Mouse (Mus musculus) heart, embryonic 13.5 days (tissue): Measurements from ENCODE around the gene Robo4. TPM values are rescaled to one million over a fixed set of nuclear protein-coding genes. Genes with fewer than 3 reads are reported as not detected.

Source experiments
- ATAC-seq: fragments of 200-750 bp; cut with Nextera tagmentation; 2 replicates; pipeline ENCODE4 v1.8.0; 2017; ENCODE audit warnings: moderate TSS enrichment; ENCODE audit not compliant: insufficient number of reproducible peaks, low FRiP score, low TSS enrichment; ENCODE audit errors: extremely low read depth
- H3K27ac ChIP-seq: fragments of 300-500 bp; sonication (generic); replicated peaks from 2 replicates; pipeline ENCODE4 v1.5.1; 2015; ENCODE audit warnings: moderate library complexity, mild to moderate bottlenecking, inconsistent platforms
- H3K27me3 ChIP-seq: fragments of 300-500 bp; sonication (generic); replicated peaks from 2 replicates; pipeline ENCODE4 v1.6.1; 2015; ENCODE audit warnings: mild to moderate bottlenecking, inconsistent platforms
- H3K36me3 ChIP-seq: fragments of 300-500 bp; sonication (generic); 2 replicates; pipeline ENCODE4 v1.6.1; 2015; ENCODE audit warnings: mild to moderate bottlenecking, inconsistent platforms
- H3K4me1 ChIP-seq: fragments of 300-500 bp; sonication (generic); 2 replicates; pipeline ENCODE4 v1.6.1; 2015; ENCODE audit warnings: inconsistent platforms
- H3K4me2 ChIP-seq: fragments of 300-500 bp; sonication (generic); 2 replicates; pipeline ENCODE4 v1.6.1; 2015; ENCODE audit warnings: inconsistent platforms, mild to moderate bottlenecking, moderate library complexity
- H3K4me3 ChIP-seq: fragments of 300-500 bp; sonication (generic); 2 replicates; pipeline ENCODE4 v1.5.1; 2015; ENCODE audit warnings: moderate library complexity, mild to moderate bottlenecking, inconsistent platforms
- H3K9ac ChIP-seq: fragments of 300-500 bp; sonication (generic); 2 replicates; pipeline ENCODE4 v1.6.1; 2015; ENCODE audit warnings: inconsistent platforms, mild to moderate bottlenecking, moderate library complexity
- H3K9me3 ChIP-seq: fragments of 300-500 bp; sonication (generic); 2 replicates; pipeline ENCODE4 v1.6.1; 2016; ENCODE audit warnings: inconsistent platforms
- WGBS: fragments of 180-500 bp; shearing (Covaris S2); methylation state at CpG from one replicate; pipeline ENCODE4 v1.1.7; 2015; ENCODE audit warnings: mixed read lengths; 5-methylcytosine and 5-hydroxymethylcytosine counted together
- polyA plus RNA-seq: library from polyadenylated mRNA; unstranded; fragments of >200 nt; fragmentation: Nextera tagmentation; extraction: Ambion mirVana; gene quantifications from 2 replicates; pipeline ENCODE4 v1.2.1, GENCODE M21; 2015

Gene Robo4
- polyA plus RNA-seq, 1 experiment from 2014 or later = 8.8 TPM

DNA sequence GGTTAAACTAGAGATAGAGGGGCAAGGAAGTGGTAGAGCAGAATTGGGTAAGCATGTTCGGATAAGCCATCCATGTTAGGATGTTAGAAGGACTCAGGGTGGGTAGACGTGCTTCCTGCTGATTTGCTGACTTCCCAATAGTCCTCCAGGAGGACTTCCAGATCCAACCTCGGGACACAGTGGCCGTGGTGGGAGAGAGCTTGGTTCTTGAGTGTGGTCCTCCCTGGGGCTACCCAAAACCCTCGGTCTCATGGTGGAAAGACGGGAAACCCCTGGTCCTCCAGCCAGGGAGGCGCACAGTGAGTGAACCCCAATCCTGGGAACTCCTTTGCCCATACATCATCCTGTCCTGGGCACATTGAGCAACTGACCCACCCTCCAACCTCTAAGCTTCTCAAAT is 1.3 kb downstream of the Robo4 start:
- no peak for ATAC-seq
- peak overlapping the region; percentile 1; the same call in 1 of the 2 replicates for H3K9ac ChIP-seq
- no peaks in the 10 kb centered on the region for H3K36me3 ChIP-seq
- H3K27ac ChIP-seq = no peak overlapping the region
- H3K4me3 ChIP-seq = peak overlapping the region; percentile 37
- H3K27me3 ChIP-seq = peaks cover 9% of the 10 kb centered on the region
- no peaks in the 10 kb centered on the region for H3K4me1 ChIP-seq
- no peaks in the 10 kb centered on the region for H3K9me3 ChIP-seq
- peak overlapping the region; percentile 50 for H3K4me2 ChIP-seq
- WGBS = 77% methylated on average over 7 of the region's 7 CpGs

DNA sequence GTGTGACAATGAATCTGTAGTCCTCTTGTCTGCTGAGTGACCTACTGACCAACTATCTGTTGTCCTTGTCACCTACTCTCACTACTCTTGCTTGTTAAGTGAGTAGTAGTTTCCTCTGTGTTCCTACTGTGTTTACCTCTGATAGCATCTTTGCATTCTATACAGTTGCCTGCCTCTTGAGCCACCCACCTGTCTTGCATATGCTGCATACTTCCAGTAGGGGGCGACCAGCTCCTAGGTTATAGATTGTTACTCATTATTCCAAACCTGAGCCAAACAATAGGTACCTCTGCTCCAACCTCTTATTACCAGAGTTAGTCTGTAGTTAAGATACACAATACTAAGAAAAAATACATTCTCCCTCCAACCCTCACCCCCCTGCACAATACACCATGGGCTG is 4.7 kb downstream of the Robo4 start:
- Histone ChIP-seq H3K27ac (no peak overlapping the region), H3K9me3 (no peaks in the 10 kb centered on the region), H3K9ac (no peak overlapping the region), H3K4me3 (no peak overlapping the region), H3K4me1 (peaks cover 17% of the 10 kb centered on the region), H3K27me3 (peaks cover 15% of the 10 kb centered on the region), H3K36me3 (no peaks in the 10 kb centered on the region), H3K4me2 (no peak overlapping the region)
- 0% methylated on average over 1 of the region's 1 CpGs for WGBS
- no peak for ATAC-seq

DNA sequence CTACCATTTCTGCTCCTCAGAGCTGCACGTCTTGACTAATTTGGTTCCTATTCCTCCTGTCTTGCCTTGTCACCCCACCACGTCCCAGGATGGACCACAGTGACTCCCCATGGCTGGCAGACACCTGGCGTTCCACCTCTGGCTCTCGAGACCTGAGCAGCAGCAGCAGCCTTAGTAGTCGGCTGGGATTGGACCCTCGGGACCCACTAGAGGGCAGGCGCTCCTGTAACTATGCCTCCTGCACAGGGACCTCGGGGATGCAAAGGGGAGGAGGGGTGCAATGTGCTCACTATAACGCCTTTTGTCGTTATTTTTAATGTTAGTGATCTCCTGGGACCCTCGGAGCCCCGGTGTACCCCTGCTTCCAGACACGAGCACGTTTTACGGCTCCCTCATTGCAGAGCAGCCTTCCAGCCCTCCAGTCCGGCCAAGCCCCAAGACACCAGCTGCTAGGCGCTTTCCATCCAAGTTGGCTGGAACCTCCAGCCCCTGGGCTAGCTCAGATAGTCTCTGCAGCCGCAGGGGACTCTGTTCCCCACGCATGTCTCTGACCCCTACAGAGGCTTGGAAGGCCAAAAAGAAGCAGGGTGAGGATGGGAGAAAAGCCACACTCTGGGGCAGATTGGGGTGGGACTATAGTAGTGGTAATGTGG is 6.3 kb downstream of the Robo4 start:
- Histone ChIP-seq H3K4me3 (no peak overlapping the region), H3K36me3 (no peaks in the 10 kb centered on the region), H3K27ac (no peak overlapping the region), H3K9me3 (no peaks in the 10 kb centered on the region), H3K27me3 (peaks cover 15% of the 10 kb centered on the region), H3K4me1 (peaks cover 17% of the 10 kb centered on the region), H3K4me2 (peak overlapping the region; percentile 49), H3K9ac (no peak overlapping the region)
- WGBS = 20% methylated on average over 19 of the region's 19 CpGs
- ATAC-seq = no peak

DNA sequence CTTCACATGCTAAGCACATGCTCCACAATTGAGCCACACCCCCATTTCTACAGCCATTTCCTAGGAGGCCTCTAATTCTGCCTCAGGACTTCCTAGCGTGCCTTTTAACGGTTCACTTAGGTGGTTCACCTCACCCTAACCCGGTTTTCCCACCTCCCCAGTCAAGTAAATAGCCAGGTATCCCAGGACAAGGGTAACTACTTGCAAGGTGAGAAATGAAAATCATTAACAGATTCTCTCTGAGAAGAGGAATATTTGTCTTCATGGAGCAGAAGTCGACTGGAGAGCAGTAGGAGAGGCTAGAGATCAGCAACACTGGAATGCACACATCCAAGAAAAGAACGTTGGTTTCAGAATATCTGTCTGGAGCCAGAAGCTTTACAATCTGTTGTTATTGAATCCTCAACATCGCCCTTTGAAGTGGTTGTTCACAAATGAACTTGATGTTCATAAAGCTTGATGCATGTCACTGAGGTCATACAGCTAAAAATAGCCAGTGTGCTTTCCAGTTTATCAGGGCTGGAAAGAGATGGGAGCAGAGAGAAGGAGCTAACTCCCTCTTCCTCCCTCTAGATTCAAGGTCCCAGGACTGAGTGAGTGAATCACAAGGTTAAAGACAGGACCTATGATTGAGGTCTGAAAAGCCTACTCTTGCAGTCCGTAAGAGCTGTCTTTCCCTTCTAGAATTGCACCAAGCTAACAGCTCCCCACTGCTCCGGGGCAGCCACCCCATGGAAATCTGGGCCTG is 8.2 kb downstream of the Robo4 start:
- no peak overlapping the region for H3K4me3 ChIP-seq
- H3K9me3 ChIP-seq = no peaks in the 10 kb centered on the region
- H3K4me1 ChIP-seq = peaks cover 17% of the 10 kb centered on the region
- H3K27ac ChIP-seq = peak overlapping the region; percentile 56
- no peak overlapping the region for H3K9ac ChIP-seq
- peaks cover 5% of the 10 kb centered on the region; the same call in 1 of the 2 replicates for H3K36me3 ChIP-seq
- H3K27me3 ChIP-seq = peaks cover 15% of the 10 kb centered on the region
- 53% methylated on average over 8 of the region's 8 CpGs for WGBS
- peak overlapping the region; percentile 13; the same call in 1 of the 2 replicates for H3K4me2 ChIP-seq
- no peak for ATAC-seq

DNA sequence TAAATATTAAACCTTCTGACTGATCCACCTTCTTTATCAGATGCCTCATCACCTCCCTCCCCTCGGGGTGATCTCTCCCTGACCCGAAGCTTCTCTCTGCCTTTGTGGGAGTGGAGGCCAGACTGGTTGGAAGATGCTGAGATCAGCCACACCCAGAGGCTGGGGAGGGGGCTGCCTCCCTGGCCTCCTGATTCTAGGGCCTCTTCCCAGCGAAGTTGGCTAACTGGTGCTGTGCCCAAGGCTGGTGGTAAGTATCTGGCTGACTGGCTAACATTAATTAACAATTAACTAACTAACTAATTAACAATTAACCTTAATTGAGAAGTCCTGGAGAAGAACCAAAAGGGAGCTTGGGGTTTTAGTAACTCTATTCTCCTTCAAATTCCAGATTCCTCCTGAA is 11.3 kb downstream of the Robo4 start:
- H3K27me3 ChIP-seq = peaks cover 7% of the 10 kb centered on the region; the same call in 1 of the 2 replicates
- ATAC-seq = no peak
- no peak overlapping the region for H3K4me3 ChIP-seq
- no peak overlapping the region for H3K9ac ChIP-seq
- no peak overlapping the region for H3K27ac ChIP-seq
- H3K4me2 ChIP-seq = no peak overlapping the region
- peaks cover 5% of the 10 kb centered on the region; the same call in 1 of the 2 replicates for H3K36me3 ChIP-seq
- WGBS = 50% methylated on average over 3 of the region's 3 CpGs
- no peaks in the 10 kb centered on the region for H3K9me3 ChIP-seq
- peaks cover 21% of the 10 kb centered on the region for H3K4me1 ChIP-seq

DNA sequence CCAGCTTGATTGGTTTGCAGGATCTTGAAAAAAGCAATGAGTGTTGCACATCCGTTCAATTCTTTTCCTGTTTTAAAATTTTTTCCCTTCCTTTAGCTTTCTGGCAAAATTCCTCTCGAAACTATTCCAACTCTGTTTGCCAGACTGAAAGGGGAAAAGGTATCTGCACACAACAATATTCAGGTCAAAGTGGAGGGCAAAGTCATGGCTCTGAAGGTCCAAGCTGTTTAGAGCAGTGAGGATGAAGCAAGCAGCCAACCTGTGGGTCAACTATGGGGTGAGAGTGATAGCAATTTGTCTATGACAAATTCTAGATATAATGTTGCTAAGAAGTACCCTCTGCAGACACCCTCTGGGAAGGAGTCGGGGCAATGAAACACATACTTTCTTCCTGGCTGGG is 13.0 kb downstream of the Robo4 start:
- peaks cover 17% of the 10 kb centered on the region for H3K4me1 ChIP-seq
- H3K9me3 ChIP-seq = no peaks in the 10 kb centered on the region
- H3K27ac ChIP-seq = no peak overlapping the region
- H3K27me3 ChIP-seq = 0 out of 2 replicates have a peak, but pooled peaks cover 3% of the 10 kb centered on the region
- peaks cover 5% of the 10 kb centered on the region; the same call in 1 of the 2 replicates for H3K36me3 ChIP-seq
- H3K4me3 ChIP-seq = no peak overlapping the region
- WGBS = 68% methylated on average over 3 of the region's 3 CpGs
- H3K9ac ChIP-seq = no peak overlapping the region
- ATAC-seq = no peak
- no peak overlapping the region for H3K4me2 ChIP-seq

DNA sequence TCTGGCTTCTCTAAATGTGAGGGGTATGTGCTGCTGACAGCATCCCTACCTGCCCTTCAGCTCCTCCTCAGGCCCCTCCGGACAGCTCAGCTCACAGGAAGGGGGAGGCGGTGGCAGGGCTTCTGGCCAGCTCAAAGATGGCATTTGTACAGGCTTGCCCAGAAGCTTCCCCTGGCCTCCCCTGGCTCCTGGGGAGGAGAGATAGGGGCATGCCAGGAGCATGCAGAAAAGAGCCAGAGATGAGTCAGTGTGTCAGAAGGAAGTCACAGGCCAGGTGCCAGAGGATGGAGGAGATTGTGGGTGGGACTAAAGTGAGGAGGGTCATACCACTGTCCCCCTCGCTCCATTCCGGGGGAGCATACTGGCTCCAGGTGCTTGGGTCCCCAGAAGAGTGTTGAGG is 17.1 kb downstream of the Robo4 start:
- Histone ChIP-seq H3K9me3 (no peaks in the 10 kb centered on the region), H3K4me3 (no peak overlapping the region), H3K36me3 (no peaks in the 10 kb centered on the region), H3K9ac (no peak overlapping the region), H3K27ac (no peak overlapping the region), H3K4me2 (no peak overlapping the region), H3K4me1 (peaks cover 13% of the 10 kb centered on the region; the same call in 1 of the 2 replicates), H3K27me3 (peaks cover 13% of the 10 kb centered on the region; the same call in 1 of the 2 replicates)
- WGBS = 70% methylated on average over 4 of the region's 4 CpGs
- ATAC-seq = no peak

DNA sequence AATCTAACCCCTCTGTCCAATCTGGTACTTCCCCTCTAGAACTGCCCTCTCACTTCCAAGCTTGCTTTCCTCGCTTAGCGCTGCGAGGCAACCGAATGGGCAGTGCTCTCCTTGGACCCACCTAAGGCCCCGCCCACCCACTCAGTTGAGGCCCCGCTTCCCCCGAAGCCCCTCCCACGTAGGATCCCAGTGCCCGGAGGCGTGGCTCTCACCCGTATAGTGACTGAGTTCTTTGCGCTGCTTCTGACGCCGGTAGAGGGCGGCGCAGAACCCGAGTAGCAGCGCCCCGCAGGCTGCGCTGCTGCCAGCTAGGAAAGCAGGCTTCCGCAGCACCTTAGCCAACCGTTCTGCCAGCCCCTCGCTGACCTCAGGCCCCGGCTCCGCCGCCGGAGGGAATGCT is 19.0 kb downstream of the Robo4 start:
- Histone ChIP-seq H3K36me3 (no peaks in the 10 kb centered on the region), H3K4me3 (peak overlapping the region; percentile 44), H3K27me3 (peaks cover 23% of the 10 kb centered on the region; the same call in 1 of the 2 replicates), H3K9ac (peak overlapping the region; percentile 69), H3K27ac (no peak overlapping the region), H3K4me1 (peaks cover 13% of the 10 kb centered on the region; the same call in 1 of the 2 replicates), H3K9me3 (no peaks in the 10 kb centered on the region), H3K4me2 (peak overlapping the region; percentile 72)
- ATAC-seq = peak; percentile 78; the same call in 1 of the 2 replicates
- under 1% methylated on average over 27 of the region's 27 CpGs for WGBS

DNA sequence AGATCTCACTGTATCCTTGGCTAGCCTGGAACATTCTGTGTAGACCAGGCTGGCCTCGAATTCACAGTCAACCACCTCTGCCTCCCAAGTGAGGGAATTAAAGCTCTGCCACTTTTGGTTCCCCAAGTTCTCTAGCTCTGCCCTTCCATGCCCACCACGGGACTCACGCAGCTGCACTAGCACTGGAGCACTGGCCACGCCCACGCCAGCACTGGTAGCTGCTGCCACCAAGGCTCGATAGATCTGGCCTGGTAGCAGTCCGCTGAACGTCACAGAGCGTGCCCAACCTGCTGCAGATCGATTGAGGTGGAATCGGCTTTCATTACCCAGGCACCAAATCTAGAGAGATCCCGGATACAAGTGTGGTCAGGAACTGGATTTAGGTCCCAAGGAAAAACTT is 19.5 kb downstream of the Robo4 start:
- Histone ChIP-seq H3K4me2 (peak overlapping the region; percentile 72), H3K9me3 (no peaks in the 10 kb centered on the region), H3K4me3 (peak overlapping the region; percentile 44), H3K27ac (no peak overlapping the region), H3K9ac (peak overlapping the region; percentile 69; the same call in 1 of the 2 replicates), H3K27me3 (peaks cover 26% of the 10 kb centered on the region; the same call in 1 of the 2 replicates), H3K4me1 (peaks cover 13% of the 10 kb centered on the region; the same call in 1 of the 2 replicates), H3K36me3 (no peaks in the 10 kb centered on the region)
- WGBS = 26% methylated on average over 12 of the region's 12 CpGs
- no peak for ATAC-seq

DNA sequence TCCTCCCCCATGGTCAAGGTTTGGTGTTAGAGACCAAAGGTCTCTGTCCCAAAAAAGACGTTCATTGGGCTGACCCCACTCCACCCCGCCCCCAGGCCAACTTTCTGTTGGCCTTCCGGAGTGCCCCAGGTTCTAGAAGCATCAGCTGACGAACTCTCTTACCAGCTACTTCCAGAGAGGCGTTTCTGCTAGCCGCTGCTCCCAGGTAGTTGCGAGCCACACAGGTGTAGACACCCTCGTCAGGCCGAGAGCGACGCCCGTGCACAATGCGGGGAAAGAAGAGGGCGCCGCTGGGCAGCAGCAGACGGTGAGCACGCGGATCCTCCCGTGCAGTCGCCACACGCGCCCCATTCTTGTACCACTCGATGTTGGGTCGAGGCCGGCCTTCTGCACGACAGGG is 27.6 kb downstream of the Robo4 start:
- 19% methylated on average over 26 of the region's 26 CpGs for WGBS
- peaks cover 91% of the 10 kb centered on the region for H3K27me3 ChIP-seq
- no peak overlapping the region for H3K9ac ChIP-seq
- no peak overlapping the region for H3K4me2 ChIP-seq
- no peak overlapping the region for H3K27ac ChIP-seq
- H3K9me3 ChIP-seq = no peaks in the 10 kb centered on the region
- no peaks in the 10 kb centered on the region for H3K36me3 ChIP-seq
- no peak overlapping the region for H3K4me3 ChIP-seq
- ATAC-seq = 0 out of 2 replicates have a peak, but pooled peaks have one; percentile 5
- peaks cover 24% of the 10 kb centered on the region for H3K4me1 ChIP-seq

DNA sequence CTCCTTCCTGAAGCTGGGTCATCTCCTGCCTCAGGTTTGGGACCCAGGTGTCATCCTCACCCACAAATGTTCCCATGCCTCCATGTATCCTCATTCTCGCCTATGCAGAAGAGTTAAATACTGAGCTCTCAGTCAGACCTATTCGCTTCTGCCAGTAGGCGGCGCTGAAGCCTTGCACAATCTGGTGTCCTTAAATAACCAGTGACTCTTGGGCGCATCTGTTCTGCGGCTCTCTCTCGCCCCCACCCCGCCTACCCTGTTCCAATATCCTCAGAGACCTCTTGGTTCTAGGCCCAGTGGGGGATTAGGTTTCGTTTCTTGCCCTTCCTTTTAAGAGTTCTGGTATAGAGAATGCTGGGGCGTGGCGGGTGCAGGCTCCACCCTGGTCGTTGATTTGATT is 28.9 kb downstream of the Robo4 start:
- Histone ChIP-seq H3K4me2 (peak overlapping the region; percentile 55), H3K27me3 (peaks cover 96% of the 10 kb centered on the region), H3K27ac (no peak overlapping the region), H3K4me3 (peak overlapping the region; percentile 29; the same call in 1 of the 2 replicates), H3K36me3 (no peaks in the 10 kb centered on the region), H3K9ac (no peak overlapping the region; the same call in 1 of the 2 replicates), H3K9me3 (no peaks in the 10 kb centered on the region), H3K4me1 (peaks cover 25% of the 10 kb centered on the region)
- WGBS = 4% methylated on average over 12 of the region's 12 CpGs
- ATAC-seq = peak; percentile 40; the same call in 1 of the 2 replicates
